Mouse (Mus musculus): ENCODE results near the gene Cdcp2.

DNA sequence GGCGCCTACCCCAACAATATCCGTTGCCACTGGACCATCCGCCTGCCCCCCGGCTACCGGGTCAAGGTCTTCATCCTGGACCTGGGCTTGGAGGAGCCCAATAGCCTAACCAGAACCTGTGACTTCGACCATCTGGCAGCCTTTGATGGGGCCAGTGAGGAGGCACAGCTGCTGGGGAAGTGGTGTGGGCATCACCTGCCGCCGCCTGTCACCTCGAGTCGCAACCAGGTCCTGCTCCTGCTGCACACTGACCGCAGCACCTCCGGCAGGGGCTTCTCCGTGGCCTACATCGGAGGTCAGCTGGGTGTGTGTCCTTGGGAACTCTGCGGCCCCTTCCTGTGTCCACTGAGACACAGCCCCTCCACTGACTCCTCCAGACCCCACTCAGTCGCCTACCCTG is 10.1 kb downstream of the Cdcp2 start:
- no peak for TF ChIP-seq CTCF (conservative IDR thresholded peaks at IDR 0.05; ENCODE audit: low read length)
- no peak for TF ChIP-seq NANOG (IDR thresholded peaks at IDR 0.05; ENCODE audit: borderline replicate concordance, low read length)
- no peak for TF ChIP-seq POU5F1 (IDR thresholded peaks at IDR 0.05; ENCODE audit: borderline replicate concordance, low read length)
